Mouse (Mus musculus) embryo, embryonic 10 days (tissue): ENCODE results near the gene Sdr39u1.

ENCODE experiments used
- DNase-seq: peaks from one replicate; pipeline ENCODE4 v3.0.0-alpha.2; 2015; ENCODE audit warnings: low spot score

The Sdr39u1 gene

GRCm38 (mm10) chr14:55854406-55855100 lies 45.5 kb downstream of the Sdr39u1 start:
- peak; percentile 44 for DNase-seq

DNA sequence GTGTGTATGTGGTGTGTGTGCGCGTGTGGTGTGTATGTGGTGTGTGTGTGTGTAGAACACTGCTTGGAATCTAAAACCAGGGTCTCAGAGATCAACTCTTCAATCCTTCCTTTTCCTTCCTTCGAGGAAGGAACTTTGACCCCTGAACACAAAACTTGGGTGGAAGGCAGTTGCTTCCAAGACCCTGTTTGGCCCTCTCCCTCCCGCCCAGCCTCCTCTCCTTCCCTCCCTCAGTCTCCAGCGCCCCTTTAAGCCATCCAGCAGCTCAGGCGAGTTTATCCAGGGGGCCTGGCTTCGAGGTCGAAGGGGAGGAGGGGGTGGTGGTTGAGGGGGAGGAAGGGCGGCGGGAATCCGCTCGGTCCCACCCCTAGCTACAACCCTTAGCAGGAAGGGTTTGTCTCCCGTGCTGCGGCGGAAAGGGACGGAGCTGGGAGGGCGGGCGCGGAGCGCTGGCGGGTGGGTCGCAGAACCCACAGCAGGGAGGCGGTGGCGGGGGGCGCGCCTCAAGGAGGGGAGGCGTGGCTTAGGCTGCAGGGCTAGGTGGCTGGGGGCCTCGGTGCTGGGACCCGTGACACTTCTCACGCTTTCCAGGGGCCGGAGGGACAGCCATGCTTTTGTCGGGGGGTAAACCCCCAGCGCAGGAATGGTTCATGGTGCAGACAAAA lies 46.3 kb downstream of the Sdr39u1 start, which contains the start of gene Nynrin:
Nynrin (plus strand) TSS at position 390 of the 665 bp plus-strand sequence.
- DNase-seq = peak; percentile 94

DNA sequence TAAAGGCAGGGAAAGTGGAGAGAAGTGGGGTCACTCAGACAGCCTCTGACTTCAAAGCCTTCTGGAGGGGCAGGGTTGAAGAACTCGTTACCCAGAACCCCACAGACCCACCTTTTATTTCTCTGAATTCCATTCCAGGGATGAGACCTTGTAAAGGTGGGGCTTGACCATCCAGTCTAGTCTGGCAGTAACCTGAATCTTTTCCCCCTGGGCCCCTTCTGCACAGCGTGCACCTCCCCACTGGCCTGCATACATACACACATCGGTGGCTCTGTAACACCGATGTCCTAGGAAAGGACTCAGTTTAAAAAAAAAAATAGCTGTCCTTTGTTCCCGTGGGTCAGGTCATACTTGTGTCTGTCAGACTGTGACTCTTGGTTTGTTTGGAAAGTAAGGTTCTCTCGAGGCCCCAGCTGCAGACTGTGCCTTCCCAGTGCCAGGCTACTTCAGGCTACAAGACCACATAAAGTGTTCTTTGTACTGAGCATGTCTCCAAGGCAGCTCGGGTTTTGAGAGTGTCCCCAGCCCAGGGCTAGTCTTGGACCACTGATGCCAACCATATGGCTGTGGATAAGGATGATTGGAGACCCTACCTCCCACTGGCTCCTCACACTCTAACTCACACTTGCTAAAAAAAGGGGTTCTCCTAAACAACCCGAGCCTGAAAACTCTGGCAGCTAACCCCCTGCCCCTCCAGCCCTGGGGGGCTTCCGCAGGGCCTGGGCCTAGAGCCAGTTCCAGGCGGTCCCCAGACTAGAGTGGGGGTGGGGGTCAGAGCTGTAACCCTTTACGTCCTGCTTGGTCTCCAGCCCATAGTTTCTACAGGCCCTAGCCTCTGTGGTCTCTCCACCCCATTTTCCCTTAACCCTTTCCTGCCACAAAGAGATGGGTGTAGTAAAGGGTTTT lies 47.2 kb downstream of the Sdr39u1 start:
- peak; percentile 74 for DNase-seq

- no peak for DNase-seq
These were observed 49.2 kb downstream of the Sdr39u1 start for GRCm38 (mm10) chr14:55850885-55851284.
